Mouse (Mus musculus) brain, embryonic 14.5 days (tissue): ENCODE measurements around the gene Cacna1d.

ENCODE experiments used
- CTCF ChIP-seq: fragments of 200-500 bp; IDR thresholded peaks from 2 replicates; pipeline ENCODE4 v1.5.1; 2012; ENCODE audit warnings: inconsistent platforms, mild to moderate bottlenecking, moderate library complexity, borderline replicate concordance; ENCODE audit not compliant: insufficient read depth, insufficient read length; ENCODE audit errors: extremely low read depth
- POLR2A ChIP-seq: fragments of 200-500 bp; IDR thresholded peaks from 2 replicates; pipeline ENCODE4 v1.6.1; 2012; ENCODE audit warnings: mild to moderate bottlenecking, inconsistent platforms, borderline replicate concordance; ENCODE audit not compliant: poor library complexity, insufficient read depth, insufficient read length, severe bottlenecking; ENCODE audit errors: extremely low read depth

DNA sequence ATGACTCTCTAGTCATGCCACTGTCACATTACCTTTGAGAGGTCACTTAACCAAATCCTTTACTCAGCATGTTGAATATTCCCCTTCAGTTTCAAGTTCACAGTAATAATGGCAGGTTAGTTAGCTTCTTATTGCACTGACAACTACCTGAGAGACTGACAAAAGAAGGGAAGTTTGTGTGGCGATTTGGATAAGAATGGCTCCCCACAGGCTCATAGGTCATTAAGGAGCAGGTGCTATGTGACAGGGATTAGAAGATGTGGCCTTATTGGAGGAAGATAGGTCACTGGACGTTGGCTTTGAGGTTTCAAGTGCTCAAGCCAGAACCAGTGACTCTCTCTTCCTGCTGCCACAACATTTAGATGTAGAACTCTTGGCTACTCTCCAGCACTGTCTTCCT is 77.1 kb downstream of the Cacna1d start:
- TF ChIP-seq POLR2A, result no peak
- no peak for TF ChIP-seq CTCF
